7 mouse cellular contexts compared by ENCODE assay signal in the genomic region with DNA sequence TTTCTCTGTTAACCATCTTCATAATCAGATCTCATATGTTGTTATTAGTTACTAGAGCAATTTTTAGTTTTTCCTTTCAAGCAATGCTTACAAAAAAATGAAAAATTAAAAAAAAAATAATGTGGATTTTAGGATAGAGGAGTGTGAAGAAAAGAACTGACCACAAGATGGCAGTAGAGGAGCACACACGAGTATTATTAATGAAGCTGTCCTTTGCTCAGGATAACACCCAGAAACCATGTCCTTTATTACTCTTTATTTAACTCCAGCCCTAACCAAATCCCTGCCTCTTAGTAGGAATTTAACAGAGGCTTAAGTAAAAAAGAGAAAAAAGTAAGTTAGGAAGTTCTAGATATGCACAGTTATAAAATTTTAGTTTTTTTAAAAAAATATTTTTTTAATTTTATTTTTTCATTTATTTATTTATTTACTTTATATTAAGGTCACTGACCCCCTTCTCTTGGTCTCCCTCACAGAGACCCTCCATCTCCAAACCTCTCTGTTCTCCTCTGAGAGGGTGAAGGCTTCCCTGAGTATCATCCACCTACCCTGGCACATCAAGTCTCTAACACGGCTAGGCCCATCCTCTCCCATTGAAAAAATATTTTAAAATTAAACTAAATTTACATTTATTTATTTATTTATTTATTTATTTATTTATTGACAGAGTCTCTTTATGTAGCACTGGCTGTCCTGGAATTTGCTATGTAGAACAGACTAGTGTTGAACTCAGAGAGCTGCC.
DNase-seq lines count a peak whose midpoint lies in the region; ATAC-seq lines count a peak whose summit lies in the region.
"Not testable (repeated sequence)": the region's sequence is repeated elsewhere in the genome, so short reads cannot be mapped to it uniquely, and the experiment has no call there.

No protein-coding gene starts in this region.

- WGBS in forebrain, embryonic 16.5 days: no CpG with 5 or more reads among the region's 2 CpGs
- WGBS in hindbrain, embryonic 13.5 days: 100% methylated on average over 1 of the region's 2 CpGs
- WGBS in intestine, embryonic 14.5 days: no CpG with 5 or more reads among the region's 2 CpGs
- WGBS in liver, embryonic 11.5 days: no CpG with 5 or more reads among the region's 2 CpGs
- 80% methylated on average over 1 of the region's 2 CpGs for WGBS in midbrain, embryonic 13.5 days
- no CpG with 5 or more reads among the region's 2 CpGs for WGBS in neural tube, embryonic 11.5 days

- not testable (repeated sequence) for H3K4me2 ChIP-seq in forebrain, embryonic 16.5 days (ENCODE audit: low read length); hindbrain, embryonic 13.5 days; intestine, embryonic 14.5 days (ENCODE audit: low read length); liver, embryonic 11.5 days; midbrain, embryonic 13.5 days (replicated peaks); neural tube, embryonic 11.5 days (ENCODE audit: low read depth)

- H3K27me3 ChIP-seq in forebrain, embryonic 16.5 days (replicated peaks; ENCODE audit: control insufficient read depth, insufficient read depth, low read length); hindbrain, embryonic 13.5 days; intestine, embryonic 14.5 days (replicated peaks; ENCODE audit: control insufficient read depth, insufficient read depth, low read length); liver, embryonic 11.5 days (replicated peaks; ENCODE audit: control insufficient read depth, insufficient read depth, low read length); midbrain, embryonic 13.5 days; neural tube, embryonic 11.5 days (ENCODE audit: control insufficient read depth, insufficient read depth, low read length): not testable (repeated sequence)

- not testable (repeated sequence) for DNase-seq in intestine, embryonic 14.5 days (ENCODE audit: low spot score); liver, embryonic 11.5 days (ENCODE audit: low spot score); neural tube, embryonic 11.5 days (ENCODE audit: low spot score)

- H3K27ac ChIP-seq in forebrain, embryonic 16.5 days (ENCODE audit: low read length); hindbrain, embryonic 13.5 days; intestine, embryonic 14.5 days (ENCODE audit: low read depth); liver, embryonic 11.5 days (ENCODE audit: low read depth, low read length); midbrain, embryonic 13.5 days; neural tube, embryonic 11.5 days (ENCODE audit: low read depth, low read length): not testable (repeated sequence)

- H3K4me3 ChIP-seq in forebrain, embryonic 16.5 days (replicated peaks; ENCODE audit: low read length); hindbrain, embryonic 13.5 days; intestine, embryonic 14.5 days (ENCODE audit: low read depth, low read length); liver, embryonic 11.5 days (ENCODE audit: low read depth, low read length); midbrain, embryonic 13.5 days (replicated peaks); neural tube, embryonic 11.5 days (ENCODE audit: low read depth, low read length): not testable (repeated sequence)

- not testable (repeated sequence) for H3K36me3 ChIP-seq in forebrain, embryonic 16.5 days (ENCODE audit: control insufficient read depth, insufficient read depth); hindbrain, embryonic 13.5 days; intestine, embryonic 14.5 days (ENCODE audit: control insufficient read depth, insufficient read depth, low read length); liver, embryonic 11.5 days (ENCODE audit: control insufficient read depth, insufficient read depth, low read length); midbrain, embryonic 13.5 days; neural tube, embryonic 11.5 days (ENCODE audit: control insufficient read depth, insufficient read depth, low read length)

- H3K4me1 ChIP-seq in forebrain, embryonic 16.5 days (replicated peaks; ENCODE audit: control insufficient read depth, insufficient read depth, low read length); hindbrain, embryonic 13.5 days (replicated peaks); intestine, embryonic 14.5 days (replicated peaks; ENCODE audit: control insufficient read depth, insufficient read depth, low read length); liver, embryonic 11.5 days (replicated peaks; ENCODE audit: control insufficient read depth, insufficient read depth, low read length); midbrain, embryonic 13.5 days (replicated peaks); neural tube, embryonic 11.5 days (ENCODE audit: control insufficient read depth, insufficient read depth, low read length): not testable (repeated sequence)

- H3K9me3 ChIP-seq in forebrain, embryonic 16.5 days (ENCODE audit: control insufficient read depth, low read length); hindbrain, embryonic 13.5 days; intestine, embryonic 14.5 days (ENCODE audit: control insufficient read depth, low read length); liver, embryonic 11.5 days (ENCODE audit: control insufficient read depth, low read length); midbrain, embryonic 13.5 days; neural tube, embryonic 11.5 days (ENCODE audit: control insufficient read depth, low read length): not testable (repeated sequence)

- peak; percentile 98 for ATAC-seq in common myeloid progenitor, adult 5-6 weeks (replicated peaks; ENCODE audit: low read depth, poor library complexity, severe bottlenecking)
- ATAC-seq in forebrain, embryonic 16.5 days: peak; percentile 45
- ATAC-seq in hindbrain, embryonic 13.5 days (ENCODE audit: low FRiP score): peak; percentile 75; the same call in 1 of the 2 replicates
- ATAC-seq in intestine, embryonic 14.5 days (replicated peaks; ENCODE audit: low FRiP score, low TSS enrichment, low read depth): peak; percentile 78; the same call in 1 of the 2 replicates
- ATAC-seq in liver, embryonic 11.5 days (replicated peaks; ENCODE audit: low FRiP score): peak; percentile 63
- 0 out of 2 replicates have a peak, but pooled peaks have one; percentile 77 for ATAC-seq in midbrain, embryonic 13.5 days
- ATAC-seq in neural tube, embryonic 11.5 days (ENCODE audit: insufficient read depth, low FRiP score, low TSS enrichment): peak; percentile 74; the same call in 1 of the 2 replicates

- H3K9ac ChIP-seq in forebrain, embryonic 16.5 days (replicated peaks; ENCODE audit: low read depth, low read length); hindbrain, embryonic 13.5 days; intestine, embryonic 14.5 days (ENCODE audit: low read length); liver, embryonic 11.5 days (ENCODE audit: low read depth, low read length); midbrain, embryonic 13.5 days (replicated peaks); neural tube, embryonic 11.5 days (ENCODE audit: low read length): not testable (repeated sequence)

Comparison
In these comparisons a context has a peak if more than half of its experiments do, and no peak if none do; other contexts are left out.
1. ATAC-seq: peak in every context shown above with its lines; median percentile 98 in common myeloid progenitor, adult 5-6 weeks; 78 in intestine, embryonic 14.5 days; 77 in midbrain, embryonic 13.5 days; 75 in hindbrain, embryonic 13.5 days; 74 in neural tube, embryonic 11.5 days; 63 in liver, embryonic 11.5 days; 45 in forebrain, embryonic 16.5 days.